Mouse (Mus musculus) cerebellum, adult 9-11 months (tissue): Measurements from ENCODE around the gene Micall1.

ENCODE experiments used
- DNase-seq: peaks from one replicate; pipeline ENCODE4 v3.0.0; 2022

The Micall1 gene

DNA sequence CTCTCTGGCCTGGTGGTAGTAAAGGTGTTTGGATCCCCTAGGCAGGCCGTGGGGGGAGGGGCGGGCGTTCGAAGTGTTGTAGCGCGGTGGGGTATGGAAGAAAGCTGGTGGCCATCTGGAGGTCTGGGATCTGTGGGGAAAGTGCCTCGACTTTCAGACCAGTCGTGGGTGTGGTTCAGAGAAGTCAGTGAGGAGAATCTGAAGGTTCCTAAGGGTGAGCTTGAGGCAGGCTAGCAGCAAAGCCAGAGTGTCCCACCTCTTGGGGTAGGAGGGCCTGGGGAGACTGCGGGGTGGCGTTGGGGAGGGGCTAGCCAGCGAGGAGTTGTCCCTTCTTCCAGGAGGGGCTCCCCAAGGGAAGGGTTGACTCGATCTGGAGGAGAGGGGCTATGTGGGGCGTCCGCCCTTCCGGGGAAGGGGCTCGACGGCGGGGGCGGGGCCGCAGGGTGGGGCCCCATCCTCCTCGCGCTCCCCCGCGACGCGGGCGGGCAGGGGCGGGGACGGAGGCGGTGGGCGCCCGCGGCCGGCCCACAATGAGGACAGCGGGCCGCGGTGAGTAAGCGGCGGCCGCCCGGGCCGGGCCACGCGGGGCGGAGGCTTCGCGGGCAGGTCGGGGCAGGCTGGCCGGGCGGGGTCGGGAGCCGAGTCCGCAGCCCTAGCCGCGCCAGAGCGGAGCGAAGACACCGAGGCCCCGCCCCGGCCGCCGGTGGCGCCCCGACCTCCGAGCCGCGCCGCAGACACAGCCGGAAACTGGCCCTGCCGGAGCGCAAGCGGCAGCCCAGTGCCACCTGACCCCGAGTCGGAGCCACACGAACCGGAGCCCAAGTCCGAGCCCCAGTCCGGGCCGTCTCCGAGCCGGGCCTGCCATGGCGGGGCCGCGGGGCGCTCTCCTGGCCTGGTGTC is at the start of gene Micall1:
Micall1 (plus strand) TSS at position 478 of the 900 bp plus-strand sequence.
- peak; percentile 81 for DNase-seq

DNA sequence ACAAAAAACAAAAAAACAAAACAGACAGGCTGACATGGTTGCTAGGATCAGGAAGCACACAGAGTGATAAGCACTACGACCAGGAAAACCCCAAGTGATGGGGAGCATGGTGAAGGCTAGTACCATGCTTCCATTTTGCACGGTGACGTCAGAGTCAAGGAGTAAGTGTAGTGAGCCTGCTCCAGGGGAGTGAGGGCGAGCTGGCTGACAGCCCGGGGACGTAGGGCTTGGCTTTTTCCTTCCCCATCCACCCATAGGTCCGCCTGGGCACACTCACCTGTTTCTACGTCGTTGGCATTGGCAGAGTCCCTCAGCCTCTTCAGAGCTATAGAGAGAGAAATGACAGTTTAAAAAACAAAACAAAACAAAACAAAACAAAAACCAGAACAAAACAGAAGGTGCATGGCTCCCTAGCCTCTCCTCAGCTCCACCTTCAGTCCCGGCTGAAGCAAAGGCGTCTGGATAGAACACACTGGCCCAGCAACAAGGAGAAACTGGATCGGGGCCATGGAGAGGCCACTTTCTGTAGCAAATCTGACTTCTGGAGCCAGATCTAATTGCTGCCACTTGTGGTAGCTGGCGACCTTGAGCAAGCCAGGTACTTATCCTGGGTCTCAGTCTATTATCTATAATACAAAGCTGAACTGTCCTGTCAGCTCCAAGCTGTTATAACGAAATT is 47.7 kb upstream of the Micall1 start:
- peak; percentile 37 for DNase-seq

- DNase-seq: peak; percentile 99
Measured at GRCm38 (mm10) chr15:79062376-79063159, 46.1 kb upstream of the Micall1 start, which contains the start of gene Ankrd54. Ankrd54 (minus strand) TSS chr15:79062893.

DNA sequence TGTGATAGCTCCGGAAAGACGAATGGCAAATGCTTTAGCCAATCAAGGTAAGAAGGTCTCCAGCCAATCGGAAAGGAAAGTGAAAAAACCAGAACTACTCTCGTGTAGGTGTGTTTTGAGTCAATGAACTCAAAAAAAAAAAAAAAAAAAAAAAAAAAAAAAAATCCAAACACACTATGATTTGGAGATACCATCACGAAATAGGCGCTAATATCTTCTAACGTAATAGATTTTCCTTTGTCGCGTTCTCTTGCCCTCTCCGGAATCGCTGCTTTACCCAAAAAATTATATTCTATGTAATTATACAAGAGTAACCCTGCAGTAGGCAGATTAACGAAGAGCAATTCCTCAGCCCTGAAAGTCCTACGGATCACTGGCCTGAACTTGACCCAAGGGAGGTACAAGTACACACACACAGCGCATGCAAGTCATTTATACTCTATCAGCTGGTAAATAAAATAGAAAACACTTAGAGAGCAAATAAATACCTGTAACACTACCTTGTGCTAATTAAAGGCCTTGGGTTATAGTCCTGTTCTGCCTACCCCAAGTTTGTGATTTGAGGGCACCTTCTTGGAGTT is 45.4 kb upstream of the Micall1 start:
- no peak for DNase-seq

- peak; percentile 9 for DNase-seq
Measured at GRCm38 (mm10) chr15:79065086-79065770, 43.5 kb upstream of the Micall1 start.

DNA sequence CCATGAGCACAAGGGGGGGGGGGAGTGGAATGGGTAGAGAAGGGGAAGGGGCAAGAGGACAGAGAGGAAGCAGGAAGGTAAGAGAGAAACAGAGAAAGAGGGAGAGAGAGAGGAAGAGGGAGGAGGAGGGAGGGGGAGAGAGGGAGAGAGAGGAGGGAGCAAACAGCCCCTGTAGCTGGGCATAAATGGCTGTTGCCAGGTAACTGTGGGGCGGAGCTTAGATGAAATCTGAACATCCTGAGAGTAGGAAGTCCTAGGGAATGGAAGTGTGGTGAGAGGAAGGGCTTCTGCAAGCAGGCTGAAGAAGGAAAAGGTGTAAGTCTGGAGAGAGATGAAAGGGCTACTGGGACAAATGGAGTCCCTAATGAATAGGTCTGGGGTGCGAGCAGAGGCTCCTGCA is 42.4 kb upstream of the Micall1 start:
- peak; percentile 16 for DNase-seq

DNA sequence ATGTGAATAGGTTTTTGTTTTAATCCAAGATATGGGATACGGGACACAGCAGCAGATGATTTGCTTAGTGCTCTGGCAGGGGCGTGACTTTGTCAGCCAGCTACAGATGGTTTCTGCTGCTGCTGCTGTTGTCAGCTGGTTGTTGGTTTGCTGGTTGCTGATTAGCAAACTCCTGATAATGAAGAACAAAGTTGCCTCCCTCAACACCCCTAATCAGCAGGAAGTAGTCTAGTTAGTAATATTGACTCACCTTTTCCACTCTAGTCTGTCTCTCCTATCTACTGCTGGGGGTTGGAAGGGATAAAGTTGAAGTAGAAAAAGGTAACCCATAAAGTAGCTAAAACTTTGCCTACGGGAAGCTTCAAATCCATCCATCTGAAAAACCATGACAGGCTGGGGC is 41.1 kb upstream of the Micall1 start:
- no peak for DNase-seq

GRCm38 (mm10) chr15:79068416-79068815 is 40.3 kb upstream of the Micall1 start:
- DNase-seq: no peak

GRCm38 (mm10) chr15:79071117-79072039 is 37.3 kb upstream of the Micall1 start:
- DNase-seq: peak; percentile 64

DNA sequence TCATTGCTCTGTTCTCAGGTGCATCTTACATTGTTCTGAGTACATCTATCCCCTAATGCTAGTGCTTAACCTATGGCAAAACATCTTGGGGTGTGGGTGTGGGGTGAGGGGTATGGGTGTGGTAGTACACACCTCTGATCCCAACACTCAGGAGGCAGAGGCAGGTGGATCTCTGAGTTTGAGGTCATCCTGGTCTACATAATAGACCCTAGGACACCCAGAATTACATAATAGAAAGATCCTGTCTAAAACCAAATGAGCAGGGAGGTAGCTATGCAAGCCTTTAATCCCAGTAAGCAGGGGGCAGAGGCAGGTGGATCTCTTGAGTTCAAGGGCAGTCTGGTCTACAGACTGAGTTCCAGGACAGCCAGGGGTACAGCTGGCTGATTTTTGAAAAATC is 34.9 kb upstream of the Micall1 start:
- no peak for DNase-seq

DNA sequence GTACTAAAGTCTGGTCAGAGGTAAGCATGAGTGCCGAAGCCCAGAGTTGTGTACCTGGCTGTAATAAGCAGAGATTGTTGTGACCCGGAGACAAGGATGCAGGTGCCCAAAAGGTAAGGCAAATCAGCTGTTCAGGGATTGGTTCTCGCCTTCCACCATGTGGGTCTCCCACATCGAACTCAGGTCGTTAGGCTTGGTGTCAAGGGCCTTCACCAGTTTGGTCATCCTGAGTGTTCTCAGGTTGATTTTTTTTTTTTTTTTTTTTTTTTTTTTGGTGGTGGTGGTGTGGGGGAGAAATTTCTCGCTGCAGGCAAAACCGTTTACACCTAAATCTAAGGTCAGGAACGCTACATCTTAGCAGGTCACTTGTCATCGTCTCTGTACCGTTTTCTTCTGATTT is 34.3 kb upstream of the Micall1 start:
- no peak for DNase-seq

DNA sequence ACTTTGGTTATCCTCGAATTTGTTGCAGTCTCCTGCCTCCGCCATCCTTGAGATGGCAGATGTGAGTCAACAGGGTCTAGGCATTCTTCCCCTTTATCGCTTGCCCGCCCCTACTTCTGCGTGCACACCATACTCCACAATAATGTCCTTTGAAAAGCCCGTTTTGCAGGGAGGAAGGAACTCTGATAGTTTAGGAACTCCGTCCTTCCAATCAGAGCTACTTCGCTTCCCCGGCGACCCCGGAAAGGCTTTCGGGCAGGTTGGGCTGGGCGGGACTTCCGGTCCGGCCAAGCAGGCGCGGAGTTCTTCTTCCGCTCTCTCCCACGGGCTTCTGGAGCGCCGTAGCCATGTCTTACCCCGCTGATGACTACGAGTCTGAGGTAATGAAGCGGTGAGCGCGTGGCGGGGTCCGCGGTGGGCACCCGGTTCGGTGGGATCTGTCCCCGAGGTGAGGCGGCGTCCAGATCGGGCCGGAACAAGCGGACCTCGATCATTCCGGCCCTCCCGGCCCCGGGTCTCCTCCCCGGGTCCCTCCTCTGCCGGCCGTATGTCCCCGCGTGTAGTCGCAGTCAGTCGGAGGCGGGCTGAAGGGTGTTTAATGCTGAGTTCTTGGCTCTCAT is 33.7 kb upstream of the Micall1 start, which contains the start of gene Eif3l:
Eif3l (plus strand) TSS at position 267 of the 620 bp plus-strand sequence.
- DNase-seq: peak; percentile 84

DNA sequence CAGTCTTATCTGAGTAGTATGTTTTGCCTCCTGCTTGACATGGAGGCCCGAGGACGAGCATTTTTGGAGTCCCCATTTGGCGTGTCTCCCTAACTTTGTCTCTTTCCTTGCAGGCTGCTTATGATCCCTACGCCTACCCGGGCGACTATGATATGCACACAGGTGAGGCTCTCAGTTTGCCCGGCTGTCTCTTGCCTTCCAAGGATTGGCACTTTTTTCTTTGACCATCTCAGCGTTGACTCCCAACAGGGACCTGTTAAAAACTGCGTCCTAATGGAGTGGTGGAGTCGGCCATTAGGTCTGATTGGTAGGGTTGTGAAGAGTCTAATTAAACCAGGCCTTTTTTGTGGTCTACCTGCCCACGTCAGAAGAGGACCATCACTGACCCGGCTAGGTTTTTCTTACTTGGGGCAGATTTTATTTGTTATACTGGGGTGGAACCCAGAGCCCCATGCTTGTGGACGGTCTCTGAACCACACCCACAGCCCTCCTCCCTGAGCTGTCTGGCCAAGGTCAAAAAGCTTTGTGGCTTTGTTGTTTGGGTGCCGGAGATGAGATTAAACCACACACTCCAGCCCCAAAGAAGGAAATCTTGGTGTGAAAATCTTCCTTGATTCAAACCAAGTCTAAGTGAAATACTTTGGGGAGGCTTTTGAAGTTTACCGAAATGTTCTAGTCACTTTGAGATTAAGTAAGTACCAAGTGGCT is 32.9 kb upstream of the Micall1 start:
- DNase-seq: no peak

DNA sequence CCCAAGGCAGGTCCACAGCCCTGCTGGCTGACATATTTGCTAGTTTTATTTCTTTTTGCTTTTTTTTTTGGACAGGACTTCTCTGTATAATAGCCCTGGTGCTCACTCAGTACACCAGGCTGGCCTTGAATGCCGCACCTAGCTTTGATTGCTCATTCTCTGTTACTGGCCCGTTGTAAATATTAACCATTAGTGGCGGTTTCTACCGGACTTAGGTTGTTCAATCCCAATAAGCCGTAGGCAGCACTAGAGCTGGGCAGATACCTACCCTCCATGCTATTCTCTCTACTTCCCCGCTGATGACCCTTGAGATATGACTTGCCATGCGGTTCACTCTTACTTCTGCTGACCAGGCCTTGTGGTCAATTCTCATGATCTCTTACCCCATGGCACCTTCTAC is 29.1 kb upstream of the Micall1 start:
- DNase-seq: no peak

- DNase-seq: no peak
Measured at GRCm38 (mm10) chr15:79092284-79092683, 16.4 kb upstream of the Micall1 start.

GRCm38 (mm10) chr15:79093083-79093839 is 15.4 kb upstream of the Micall1 start:
- no peak for DNase-seq

GRCm38 (mm10) chr15:79095483-79095882 is 13.2 kb upstream of the Micall1 start:
- DNase-seq: no peak

- no peak for DNase-seq
Measured at GRCm38 (mm10) chr15:79096556-79096955, 12.1 kb upstream of the Micall1 start.

DNA sequence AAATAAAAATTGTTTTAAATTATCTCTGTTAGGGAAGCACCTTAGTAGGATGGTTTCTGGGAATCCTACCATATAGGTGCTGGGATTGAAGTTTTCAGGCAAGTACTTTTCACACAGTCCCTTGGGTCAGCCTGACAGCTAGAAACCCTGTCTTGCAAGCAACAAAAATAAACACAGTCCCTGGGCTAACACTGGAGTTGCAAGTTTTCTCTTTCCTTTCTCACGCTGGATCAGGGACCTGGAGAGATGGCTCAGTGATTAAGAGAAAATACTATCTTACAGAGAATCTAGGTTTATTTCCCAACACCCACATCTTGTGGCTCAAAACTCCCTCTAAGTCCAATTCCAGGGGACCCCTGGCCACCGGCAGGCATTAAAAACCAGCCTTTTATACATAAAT is 11.6 kb upstream of the Micall1 start:
- no peak for DNase-seq
